Mouse (Mus musculus) kidney, postnatal 14 days (tissue): ENCODE results near the gene Nptx1.
A peak's percentile ranks its signal among the peaks of the same experiment; 100 is the strongest.

Experiments
- DNase-seq: peaks from one replicate; pipeline ENCODE4 v3.0.0; 2022; ENCODE audit warnings: mixed read lengths

The Nptx1 gene

DNA sequence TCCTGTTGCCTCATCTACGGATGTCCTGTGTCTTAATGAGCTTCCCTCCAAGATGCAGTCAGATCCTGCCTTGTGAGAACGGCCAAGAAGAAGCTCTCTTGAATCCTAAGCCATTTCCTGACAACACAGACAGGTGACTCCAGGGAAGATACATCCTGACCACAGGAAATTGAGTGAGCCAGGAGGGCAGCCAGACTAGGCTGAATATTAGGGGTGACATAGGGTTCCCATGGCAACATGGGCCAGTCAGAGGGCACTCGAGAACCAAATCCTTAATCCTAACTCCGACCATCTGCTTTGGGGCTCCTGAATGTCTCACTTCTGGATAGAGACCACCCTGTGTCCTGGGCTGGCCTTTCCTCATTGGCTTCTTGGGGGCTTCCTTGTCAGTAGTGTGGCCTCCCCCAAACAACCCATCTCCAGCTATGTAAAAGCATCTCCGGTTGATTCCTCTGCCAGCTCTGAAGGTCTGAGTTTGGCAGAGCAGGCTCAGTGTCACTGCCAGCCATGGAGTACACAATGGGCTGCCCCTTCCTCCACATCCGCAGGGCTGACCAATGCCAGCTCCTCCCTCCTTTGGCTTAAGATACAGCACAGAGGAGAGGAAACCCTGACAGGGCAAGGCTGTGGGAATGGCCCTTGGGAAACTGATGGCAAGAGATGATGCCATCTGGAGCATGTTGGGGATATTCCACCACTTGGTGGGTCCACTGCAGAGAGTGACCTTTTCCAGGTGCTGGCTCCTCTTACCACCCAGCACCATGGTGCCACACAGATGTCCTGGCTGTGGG, 25.4 kb downstream of the Nptx1 start:
- DNase-seq: no peak

DNA sequence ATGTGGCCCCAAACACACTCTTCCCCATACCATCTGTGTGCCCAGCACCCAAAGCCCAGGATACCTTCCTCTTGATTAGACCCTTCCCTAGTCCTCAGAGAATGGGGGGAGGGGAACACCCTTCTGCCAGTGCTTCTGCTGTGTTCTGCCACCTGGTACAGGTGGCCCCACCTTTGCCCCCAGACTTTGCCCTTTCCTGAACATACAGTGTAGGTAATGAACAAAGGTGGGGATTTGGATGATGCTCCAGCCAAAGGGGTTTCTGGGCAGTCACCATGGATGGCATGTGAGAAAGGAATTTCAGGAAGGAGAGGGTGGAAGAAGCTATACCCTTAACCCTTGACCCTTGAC, 26.9 kb downstream of the Nptx1 start:
- DNase-seq: no peak

DNA sequence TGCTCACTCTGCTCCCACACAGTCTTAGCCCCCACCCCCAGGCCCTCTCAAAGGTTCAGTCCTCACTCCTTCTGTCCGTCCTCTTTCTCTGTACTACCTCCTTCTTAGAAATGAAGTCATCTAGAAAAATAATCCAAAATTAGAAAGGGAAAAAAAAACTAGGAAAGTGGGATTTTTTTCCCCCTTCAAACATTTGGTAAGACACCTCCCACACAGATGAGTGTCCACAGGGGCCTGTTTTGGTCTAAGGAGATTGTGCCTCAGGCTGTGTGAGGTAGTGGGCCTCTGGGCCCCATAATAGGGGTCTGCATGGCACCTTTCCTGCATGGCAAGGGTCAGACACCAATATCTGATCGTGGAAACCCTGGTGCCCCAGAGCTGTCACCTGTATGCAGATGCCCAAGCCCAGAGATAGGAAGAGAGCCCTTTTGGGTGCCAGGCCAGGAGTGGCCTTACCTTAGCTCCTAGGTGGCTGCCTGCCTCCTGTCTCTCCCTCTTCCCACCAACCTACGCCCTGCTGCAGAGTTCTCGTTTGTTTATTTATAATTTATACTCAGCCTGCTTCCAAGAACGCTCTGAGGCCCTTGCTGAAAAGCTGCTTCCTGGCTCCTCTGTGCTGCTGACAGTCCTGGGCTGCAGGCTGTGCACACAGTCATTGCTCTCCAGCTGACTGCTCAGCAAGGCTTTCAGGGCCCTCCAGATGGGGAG, 27.4 kb downstream of the Nptx1 start:
- DNase-seq: no peak

DNA sequence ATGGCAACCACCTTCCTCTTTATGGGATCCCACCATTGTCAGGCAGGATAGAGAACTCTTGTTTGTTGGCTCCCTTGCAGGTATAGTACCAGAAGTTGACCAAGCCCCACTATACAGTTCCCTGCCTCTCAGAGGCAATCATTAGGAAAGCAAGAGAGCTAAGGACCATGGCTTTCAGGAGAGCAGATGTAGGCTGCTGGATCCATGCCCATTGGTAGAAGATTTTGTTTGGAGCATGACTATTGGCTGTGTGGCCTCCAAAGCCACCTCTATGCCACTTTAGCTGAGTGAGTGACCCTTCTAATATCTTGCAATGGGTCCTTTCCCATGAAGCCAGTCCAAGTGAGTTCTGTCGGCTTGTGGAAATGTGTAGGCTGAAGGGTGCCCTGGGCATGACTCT, 28.2 kb downstream of the Nptx1 start:
- DNase-seq: no peak

DNA sequence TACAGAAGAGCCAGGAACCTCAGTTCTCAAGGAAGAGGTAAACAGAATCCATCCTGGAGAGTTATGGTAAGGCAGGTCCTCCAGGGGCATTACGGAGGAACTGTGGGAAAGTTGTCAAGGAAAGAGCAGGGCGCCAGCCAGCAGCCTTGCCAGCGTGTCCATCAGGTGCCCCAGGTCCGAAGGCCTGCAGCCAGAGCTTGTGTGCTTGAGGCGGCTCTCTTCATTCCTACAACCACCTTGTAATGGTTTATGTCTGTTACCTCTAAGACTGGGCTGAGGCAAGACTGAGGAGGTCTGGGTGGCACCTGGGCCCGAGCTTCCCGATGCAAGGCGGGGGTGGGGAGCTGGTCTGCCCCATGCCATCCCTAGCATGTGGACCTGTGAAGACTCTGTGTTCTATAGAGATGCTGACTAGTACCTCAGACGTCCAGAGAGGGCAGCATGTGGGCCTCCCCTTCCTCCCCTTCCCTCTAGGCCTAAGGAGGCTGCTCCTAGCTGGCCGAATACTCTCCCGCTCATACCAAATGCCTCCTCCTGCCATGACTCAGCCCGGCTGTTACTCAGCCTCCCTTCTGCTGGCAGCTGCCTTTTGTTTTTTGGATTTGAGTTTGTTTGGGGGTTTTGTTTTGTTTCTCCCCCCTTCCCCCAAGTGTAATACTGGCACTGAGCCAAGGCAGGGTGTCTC, 30.7 kb downstream of the Nptx1 start:
- no peak for DNase-seq

DNA sequence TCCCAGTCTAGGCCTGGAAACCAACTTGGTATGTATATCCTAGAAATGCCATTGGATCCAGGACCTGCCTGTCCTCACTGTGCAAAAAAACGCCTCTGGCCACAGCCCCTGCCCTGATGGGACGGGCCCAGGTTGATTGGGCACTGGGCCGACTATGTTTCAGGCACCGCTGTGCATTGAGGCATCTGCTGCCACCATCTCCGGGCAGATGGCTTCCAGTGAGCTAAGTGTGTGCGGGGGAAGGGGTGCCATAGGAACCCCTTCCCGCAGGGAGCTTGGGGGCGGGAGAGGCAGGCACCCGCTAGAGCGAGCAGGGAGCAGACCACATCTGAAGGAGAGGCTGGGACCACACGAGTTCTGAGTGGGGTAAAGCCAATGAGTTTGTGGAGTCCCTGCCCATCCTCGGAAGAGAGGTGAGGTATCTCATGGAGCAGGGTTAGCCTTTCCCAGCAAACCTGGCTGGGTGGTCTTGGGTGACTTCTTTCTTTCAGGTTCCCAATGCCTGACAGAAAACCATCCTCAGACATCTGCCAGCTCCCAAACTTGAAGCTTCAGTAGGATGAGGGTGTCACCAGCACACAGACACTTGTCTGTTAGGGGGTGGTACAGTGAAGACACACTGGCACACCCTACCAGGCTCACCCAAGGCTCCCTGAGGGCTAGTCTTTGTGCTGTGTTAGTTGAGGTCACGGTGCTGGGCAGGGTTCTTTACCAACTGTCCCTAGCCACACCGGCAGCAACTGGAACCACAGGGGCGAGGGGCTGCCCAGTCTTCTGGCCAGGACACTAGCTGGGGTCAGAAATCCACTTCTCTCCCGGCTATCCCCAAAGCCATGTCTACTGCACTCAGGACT, 31.5 kb downstream of the Nptx1 start:
- no peak for DNase-seq

DNA sequence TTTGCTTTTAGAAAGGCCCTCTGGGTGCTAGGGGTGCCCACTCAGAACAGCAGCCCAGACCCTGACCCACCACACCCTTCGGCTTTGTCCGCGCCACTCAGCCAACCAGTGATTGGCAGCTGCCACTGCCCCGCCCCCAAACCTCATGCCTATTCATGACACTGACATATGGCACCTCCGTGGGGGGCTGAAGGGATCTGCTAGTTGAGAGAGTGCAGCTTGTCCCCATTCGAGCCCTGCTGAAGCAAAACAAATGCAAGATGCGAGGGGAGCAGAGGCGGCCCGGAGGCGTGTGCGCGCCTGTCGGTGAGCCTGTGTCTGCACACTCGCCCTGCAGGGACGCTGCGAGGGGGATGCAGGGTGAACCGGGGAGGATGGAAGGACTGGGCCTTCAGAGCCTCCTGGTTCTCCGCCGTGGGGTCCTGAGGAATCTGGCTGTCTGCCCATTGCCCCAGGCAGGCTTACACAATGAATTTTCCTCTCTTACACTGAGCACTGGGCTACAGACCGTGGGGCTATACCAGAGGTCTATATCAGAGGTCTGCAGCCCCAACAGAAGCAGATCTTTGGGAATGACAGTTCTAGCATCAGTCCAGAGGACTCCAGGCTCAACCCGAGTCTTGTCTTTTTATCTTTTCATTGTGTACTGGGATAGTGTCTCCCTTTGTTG, 32.5 kb downstream of the Nptx1 start:
- no peak for DNase-seq

DNA sequence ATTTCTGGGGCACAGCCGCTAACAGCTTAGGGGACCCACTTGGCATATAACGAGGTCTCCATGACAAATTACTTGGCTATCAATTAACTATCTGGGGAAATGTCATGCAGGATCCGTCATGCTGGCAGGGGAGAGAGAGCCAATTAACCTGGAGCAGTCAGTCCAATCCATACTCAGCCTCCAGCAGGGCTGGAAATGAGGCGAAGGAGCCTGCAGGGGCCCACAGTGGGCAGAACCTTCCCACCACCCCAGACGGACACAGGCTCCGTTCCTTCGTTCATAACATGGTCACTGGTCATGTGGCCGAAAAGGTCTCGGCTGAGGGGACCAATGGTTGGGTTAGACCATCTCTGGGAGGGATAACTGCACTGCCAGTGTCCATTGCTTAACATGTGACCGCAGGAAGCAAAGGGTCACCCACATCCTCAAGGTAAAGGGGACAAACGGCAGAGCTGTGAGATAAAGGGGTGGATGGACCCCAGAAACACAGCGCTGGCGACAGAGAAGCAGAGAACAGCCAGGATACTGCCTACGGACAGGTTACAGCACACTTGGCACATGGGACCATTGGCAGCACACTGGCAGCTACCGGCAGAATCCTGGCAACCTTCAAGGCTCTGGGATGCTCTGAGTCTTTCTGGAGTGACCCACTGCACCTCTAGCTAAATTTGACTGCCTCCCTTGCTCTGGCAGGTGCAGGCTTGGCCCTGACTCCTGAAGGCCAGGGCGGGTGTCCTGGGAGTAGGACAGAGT, 33.3 kb downstream of the Nptx1 start:
- DNase-seq: no peak

DNA sequence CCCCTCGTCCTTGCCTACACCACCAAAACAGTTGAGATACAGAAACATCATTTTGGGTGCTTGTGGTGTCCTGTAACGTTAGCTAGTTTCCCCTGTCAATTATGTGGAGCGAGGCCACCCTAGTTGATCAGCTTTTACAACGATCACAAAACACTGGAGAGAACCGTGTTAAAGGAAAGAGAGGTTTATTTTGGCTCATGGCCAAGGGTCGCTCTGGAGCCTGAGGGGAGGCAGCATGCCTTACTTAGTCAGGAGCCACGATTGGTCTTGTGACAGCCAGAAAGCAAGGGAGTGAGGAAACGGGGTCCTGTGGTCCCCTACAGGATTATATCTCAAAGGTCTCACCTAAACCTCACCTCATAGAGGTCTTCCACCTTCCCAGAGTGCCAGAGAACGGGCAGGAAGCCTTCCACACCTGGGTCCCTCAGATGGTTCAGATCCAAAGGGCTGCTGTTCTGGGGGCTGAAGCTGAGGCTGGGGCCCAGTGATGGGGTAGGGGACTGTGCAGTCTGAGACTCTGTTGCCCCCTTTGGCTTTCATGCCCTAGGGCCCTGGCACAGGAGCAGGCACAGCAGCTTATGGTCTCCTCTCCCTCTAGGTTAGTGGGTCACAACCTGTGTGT, 34.4 kb downstream of the Nptx1 start:
- DNase-seq: no peak

DNA sequence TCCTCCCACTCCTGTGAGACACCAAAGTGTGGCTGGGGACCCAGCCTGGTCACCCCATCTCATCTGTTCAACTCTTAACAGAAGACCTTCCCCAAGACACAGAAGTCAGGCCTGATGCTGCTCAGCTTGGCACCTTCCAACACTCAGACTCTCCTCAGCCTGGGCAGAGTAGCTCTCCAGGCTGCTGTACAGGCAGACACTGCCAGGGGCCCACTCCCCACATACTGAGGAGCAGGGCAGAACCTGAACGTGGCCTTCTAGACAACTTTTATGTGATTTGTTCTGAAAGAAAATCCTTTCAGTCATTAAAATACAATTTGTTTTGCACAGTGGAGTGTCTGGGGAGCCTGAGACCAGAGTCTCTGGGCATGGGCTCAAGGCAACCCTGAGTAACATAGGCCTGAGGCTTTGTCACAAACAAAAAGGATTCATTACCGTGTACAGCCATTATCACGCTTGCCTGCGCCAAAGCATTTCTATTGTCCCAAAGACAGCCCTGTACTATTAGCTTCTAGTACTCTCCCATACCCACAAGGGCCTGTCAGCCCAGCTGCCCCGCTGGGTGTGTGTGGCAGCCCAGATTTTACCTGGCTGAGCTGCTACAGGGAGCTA, 38.3 kb downstream of the Nptx1 start:
- DNase-seq: no peak

DNA sequence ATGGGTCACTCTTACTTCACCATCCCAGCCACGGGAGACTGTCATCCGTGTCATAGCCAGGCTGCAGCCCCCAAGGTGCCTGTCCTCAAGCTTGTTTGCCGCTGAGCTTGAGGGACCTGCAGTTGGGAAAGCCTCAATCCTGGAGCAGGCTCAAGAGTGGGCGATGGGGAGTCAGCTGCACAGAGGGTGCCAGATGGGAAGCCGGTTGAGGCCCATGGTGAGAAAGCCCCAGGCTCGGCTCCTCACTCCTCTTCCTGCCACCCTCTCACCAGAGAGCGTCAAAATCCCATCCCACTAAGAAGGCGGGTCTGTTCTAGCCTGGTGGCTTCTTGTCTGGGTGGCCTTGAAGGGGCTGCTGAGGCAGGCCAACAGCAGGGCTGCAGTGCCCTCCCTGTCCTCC, 39.8 kb downstream of the Nptx1 start:
- DNase-seq: no peak

DNA sequence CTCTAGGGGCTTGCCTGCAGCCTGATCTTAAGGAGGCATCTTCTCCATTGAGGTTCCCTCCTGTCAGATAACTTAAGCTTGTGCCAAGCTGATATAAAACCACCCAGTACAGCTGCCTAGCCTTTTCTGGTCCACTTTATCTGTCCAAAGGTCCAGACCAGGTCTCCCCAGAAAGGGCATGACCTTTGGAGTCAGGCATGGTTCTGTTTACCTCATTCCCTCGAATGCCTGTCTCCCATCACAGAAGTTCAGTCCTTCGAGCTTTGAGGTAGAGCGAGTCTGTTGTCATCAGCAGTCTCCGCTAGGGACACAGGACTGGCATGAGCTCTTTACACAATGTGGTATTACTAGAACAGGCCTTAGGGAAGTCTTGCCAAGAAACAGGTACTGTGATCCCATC, 41.2 kb downstream of the Nptx1 start:
- DNase-seq: no peak

DNA sequence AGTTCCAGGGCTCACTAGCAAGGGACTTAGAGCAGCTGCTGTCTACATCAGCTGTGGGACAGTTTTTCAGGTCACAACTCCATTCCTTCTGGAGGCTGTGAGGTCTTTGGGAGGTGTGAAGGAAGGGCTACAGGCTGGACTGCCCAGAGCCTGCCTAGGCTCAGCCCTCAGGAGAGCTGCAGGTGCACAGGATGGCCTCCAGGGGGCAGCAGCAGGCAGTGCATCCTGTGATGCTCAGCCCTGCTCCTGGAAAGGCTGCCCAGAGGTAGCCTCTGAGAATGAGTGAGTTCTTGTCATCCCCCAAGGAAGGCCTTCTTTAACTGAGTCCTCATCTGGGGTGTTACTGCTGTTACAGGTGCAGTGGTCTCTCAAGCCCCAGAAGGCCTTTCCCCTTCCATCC, 43.9 kb downstream of the Nptx1 start:
- DNase-seq: peak; percentile 72

DNA sequence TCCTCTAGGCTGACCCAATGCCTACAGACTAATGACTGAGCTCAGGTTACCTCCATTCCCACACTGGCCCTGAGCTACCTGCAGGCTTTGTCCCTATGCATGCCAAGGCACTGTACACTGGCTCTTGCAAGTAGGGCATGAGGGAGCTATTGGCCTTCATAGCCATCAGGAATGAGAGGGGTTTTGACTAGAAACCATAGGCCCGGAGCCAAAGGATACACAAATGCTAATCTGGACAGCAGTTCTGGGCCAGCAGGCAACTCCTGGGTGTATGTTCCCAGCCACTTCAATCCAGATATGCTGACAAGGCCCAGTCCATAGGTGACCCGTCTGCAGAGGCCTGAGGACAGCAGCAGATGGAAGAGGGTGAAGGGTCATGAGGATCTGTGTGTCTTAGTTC, 47.5 kb downstream of the Nptx1 start:
- no peak for DNase-seq

DNA sequence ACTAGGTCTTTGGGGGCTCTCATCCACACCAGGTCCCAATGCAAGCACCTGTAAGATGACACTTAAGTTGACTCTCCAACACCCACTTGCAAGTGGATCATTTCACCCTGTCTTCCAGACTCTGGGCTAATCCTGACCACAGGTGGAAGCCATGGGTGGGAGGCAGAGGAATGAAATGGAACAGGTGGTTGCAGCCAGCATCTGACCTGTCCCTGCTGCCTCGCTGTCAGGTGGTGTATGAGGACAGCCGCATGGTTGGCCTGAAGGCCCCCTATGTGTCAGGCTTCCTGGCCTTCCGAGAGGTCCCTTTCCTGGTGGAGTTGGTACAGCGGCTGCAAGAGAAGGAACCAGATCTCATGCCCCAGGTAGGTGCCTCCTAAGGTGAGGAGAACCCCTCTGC, 48.3 kb downstream of the Nptx1 start:
- DNase-seq: no peak

DNA sequence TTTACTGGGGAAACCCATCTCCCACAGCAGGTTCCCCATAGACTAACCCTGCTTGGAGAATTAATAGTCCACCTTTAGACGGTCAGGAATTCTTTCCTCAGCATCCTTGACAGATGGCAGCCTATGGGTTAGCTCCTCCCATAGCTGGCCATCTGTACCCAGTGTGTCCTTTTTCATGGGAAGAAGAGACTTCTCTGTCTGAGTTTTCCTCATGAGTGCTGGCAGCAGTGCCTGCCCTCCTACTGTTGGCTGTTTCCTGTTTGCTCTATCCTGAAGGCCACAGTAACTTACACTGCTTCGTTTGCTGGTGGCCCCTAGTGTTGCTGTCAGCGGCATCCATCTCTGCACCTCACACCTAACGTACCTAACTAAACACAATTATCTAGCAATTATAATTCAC, 50.1 kb downstream of the Nptx1 start:
- no peak for DNase-seq

DNA sequence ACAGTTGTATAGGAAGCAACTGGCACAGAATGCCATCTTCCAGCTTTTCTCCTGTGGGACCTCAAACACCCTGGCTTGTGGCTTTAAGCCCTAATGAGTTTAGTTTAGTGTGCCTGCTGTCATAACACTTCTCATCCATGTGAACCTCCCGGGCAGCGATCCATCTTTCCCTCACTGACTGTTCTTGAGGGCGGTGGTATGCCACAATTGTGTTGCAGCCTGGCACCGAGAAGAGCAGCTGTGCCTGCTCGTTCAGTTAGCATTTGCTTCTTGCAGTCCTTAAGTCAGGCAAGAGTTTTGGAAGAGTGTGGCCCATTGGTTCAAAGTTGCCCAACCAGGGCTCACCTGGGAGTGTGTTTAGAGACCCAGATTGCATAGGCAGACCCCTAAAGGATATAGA, 51.4 kb downstream of the Nptx1 start:
- DNase-seq: no peak

DNA sequence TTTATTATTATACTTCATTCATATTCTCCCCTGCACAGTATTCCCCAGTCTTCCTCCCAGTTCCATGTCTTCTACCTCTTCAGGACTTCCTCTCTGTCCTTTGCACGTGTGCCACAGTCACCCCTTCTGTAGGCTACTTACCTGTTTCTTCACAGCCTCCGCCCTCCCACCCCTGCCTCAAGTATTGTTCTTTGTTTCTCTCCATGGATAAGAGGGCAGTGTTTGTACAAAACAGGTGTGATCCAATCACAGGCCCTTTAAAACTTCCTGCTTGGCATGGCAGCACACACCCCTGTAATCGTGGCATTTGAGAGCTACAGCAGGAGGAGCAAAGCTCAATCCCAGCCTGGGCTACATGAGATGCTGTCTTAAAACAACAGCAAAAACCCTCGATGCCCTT, 54.0 kb downstream of the Nptx1 start:
- no peak for DNase-seq

DNA sequence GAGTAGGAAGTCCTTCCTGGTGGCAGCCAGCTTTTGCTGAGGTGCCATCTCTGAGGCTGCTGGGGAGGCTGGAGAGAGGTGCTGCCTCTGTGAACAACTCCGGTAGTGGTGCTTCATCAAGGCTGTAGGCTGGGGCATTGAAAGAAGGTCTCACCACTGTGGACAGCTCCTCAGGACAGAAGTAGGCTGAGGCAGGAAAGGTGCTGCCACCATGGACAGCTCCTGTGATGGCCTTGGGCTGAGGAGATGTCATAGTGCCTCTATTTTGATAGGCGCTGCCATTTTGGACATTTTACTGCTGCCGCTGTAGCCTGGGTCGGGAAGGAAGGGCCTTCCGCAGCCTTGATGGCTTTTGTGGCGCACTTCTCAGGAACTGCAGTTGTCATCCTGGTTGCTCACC, 54.7 kb downstream of the Nptx1 start:
- no peak for DNase-seq

DNA sequence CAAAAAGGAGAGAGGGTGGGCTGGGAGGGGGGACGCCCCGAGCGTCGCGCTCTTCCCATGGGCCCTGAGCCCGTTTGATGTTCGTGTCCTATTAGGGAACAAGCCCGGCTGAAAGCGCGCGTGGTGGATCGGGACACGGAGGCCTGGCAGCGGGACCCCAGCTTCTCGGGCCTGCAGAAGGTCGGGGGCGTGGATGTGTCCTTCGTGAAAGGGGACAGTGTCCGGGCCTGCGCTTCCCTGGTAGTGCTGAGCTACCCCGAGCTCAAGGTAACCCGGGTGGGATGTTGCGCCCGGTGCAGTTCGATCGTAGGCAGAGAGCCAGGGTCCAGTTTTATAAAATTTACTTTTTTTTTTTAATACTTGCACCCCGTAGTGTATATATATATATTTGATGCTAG, 55.9 kb downstream of the Nptx1 start:
- no peak for DNase-seq
